Mouse (Mus musculus): ENCODE results near the gene 9130213A22Rik. TPM values are rescaled to one million over a fixed set of nuclear protein-coding genes. Genes with fewer than 3 reads are reported as not detected.

Gene 9130213A22Rik
- total and polyA plus RNA-seq, 3 experiments: 0.08 to 0.26 TPM; not detected in 1

GRCm38 (mm10) chr11:69150444-69150843 lies 28.1 kb upstream of the 9130213A22Rik start:
- Histone ChIP-seq H3K4me1 (ENCODE audit: control insufficient read depth in 1 of 2, insufficient read depth in 2 of 2, low read length in 2 of 2) (no peaks in the 10 kb centered on the region), H3K27ac (ENCODE audit: control insufficient read depth, low read depth, low read length) (no peak overlapping the region), H3K4me3 (ENCODE audit: control insufficient read depth in 1 of 2, insufficient read depth in 1 of 2, low read depth in 2 of 2, low read length in 2 of 2) (no peak overlapping the region), H3K79me2 (ENCODE audit: control insufficient read depth, insufficient read depth, low read length, poor library complexity) (no peaks in the 10 kb centered on the region), H3K36me3 (ENCODE audit: control insufficient read depth in 1 of 2, insufficient read depth in 2 of 2, low read length in 2 of 2) (0 out of 4 replicates have a peak, but pooled peaks cover 0 to 2% of the 10 kb centered on the region in 2 experiments), H3K9me3 (replicated peaks; ENCODE audit: insufficient read depth, low read length) (no peaks in the 10 kb centered on the region), H3K9ac (ENCODE audit: control insufficient read depth, low read depth, low read length, poor library complexity, severe bottlenecking) (no peak overlapping the region), H3K27me3 (ENCODE audit: control insufficient read depth in 1 of 2, insufficient read depth in 2 of 2, low read length in 2 of 2) (peaks cover 7 to 15% of the 10 kb centered on the region in 2 experiments)
- DNase-seq (ENCODE audit: low read depth, low spot score): peak; percentile 78
- peak; percentile 94 for TF ChIP-seq ZNF384 (IDR thresholded peaks at IDR 0.05; ENCODE audit: low read depth, low read length)
- TF ChIP-seq TCF12 (IDR thresholded peaks at IDR 0.05; ENCODE audit: low read depth, low read length): no peak
- no peak for TF ChIP-seq MYC (IDR thresholded peaks at IDR 0.05; ENCODE audit: low read depth, low read length)
- TF ChIP-seq MAX (IDR thresholded peaks at IDR 0.05; ENCODE audit: low read length): no peak
- TF ChIP-seq MAFK (IDR thresholded peaks at IDR 0.05; ENCODE audit: borderline replicate concordance, low read depth, low read length): no peak
- peak; percentile 76 for TF ChIP-seq ZC3H11A (IDR thresholded peaks at IDR 0.05; ENCODE audit: low read depth, low read length)
- no peak for TF ChIP-seq RCOR1 (IDR thresholded peaks at IDR 0.05; ENCODE audit: low read depth, low read length)
- no peak for TF ChIP-seq CHD1 (IDR thresholded peaks at IDR 0.05; ENCODE audit: low read depth, low read length)
- peak; percentile 53 to 80 (median 78) for TF ChIP-seq CTCF (IDR thresholded peaks at IDR 0.05 in 2 of 3, conservative IDR thresholded peaks at IDR 0.05 in 1 of 3; ENCODE audit: control insufficient read depth in 1 of 3, insufficient read depth in 1 of 3, low read depth in 2 of 3, low read length in 3 of 3, poor library complexity in 1 of 3, severe bottlenecking in 1 of 3)
- peak; percentile 44; the same call in 1 of the 2 replicates for TF ChIP-seq SIN3A (IDR thresholded peaks at IDR 0.05; ENCODE audit: low read length)
- peak; percentile 87 for TF ChIP-seq SMC3 (IDR thresholded peaks at IDR 0.05; ENCODE audit: low read depth, low read length)
- no peak for TF ChIP-seq TBP (IDR thresholded peaks at IDR 0.05; ENCODE audit: low read depth, low read length)
- 0 out of 2 replicates have a peak, but pooled peaks have one; percentile 21 for TF ChIP-seq MXI1 (IDR thresholded peaks at IDR 0.05; ENCODE audit: low read depth, low read length)
- no peak for TF ChIP-seq CHD2 (IDR thresholded peaks at IDR 0.05; ENCODE audit: low read length)
- TF ChIP-seq RAD21 (IDR thresholded peaks at IDR 0.05; ENCODE audit: low read depth, low read length): peak; percentile 81

GRCm38 (mm10) chr11:69149728-69150127 lies 27.3 kb upstream of the 9130213A22Rik start:
- DNase-seq (ENCODE audit: low read depth, low spot score): no peak
- Histone ChIP-seq H3K4me1 (ENCODE audit: control insufficient read depth in 1 of 2, insufficient read depth in 2 of 2, low read length in 2 of 2) (no peaks in the 10 kb centered on the region), H3K27me3 (ENCODE audit: control insufficient read depth in 1 of 2, insufficient read depth in 2 of 2, low read length in 2 of 2) (peaks cover 7 to 15% of the 10 kb centered on the region in 2 experiments)

More at GRCm38 (mm10) chr11:69149728-69150127, 27.3 kb upstream of the 9130213A22Rik start:
- Histone ChIP-seq H3K27ac (ENCODE audit: control insufficient read depth, low read depth, low read length) (no peak overlapping the region), H3K4me3 (ENCODE audit: control insufficient read depth in 1 of 2, insufficient read depth in 1 of 2, low read depth in 2 of 2, low read length in 2 of 2) (no peak overlapping the region), H3K36me3 (ENCODE audit: control insufficient read depth in 1 of 2, insufficient read depth in 2 of 2, low read length in 2 of 2) (no peaks in the 10 kb centered on the region), H3K9me3 (replicated peaks; ENCODE audit: insufficient read depth, low read length) (no peaks in the 10 kb centered on the region), H3K79me2 (ENCODE audit: control insufficient read depth, insufficient read depth, low read length, poor library complexity) (no peaks in the 10 kb centered on the region), H3K9ac (ENCODE audit: control insufficient read depth, low read depth, low read length, poor library complexity, severe bottlenecking) (no peak overlapping the region)
- TF ChIP-seq SIN3A (IDR thresholded peaks at IDR 0.05; ENCODE audit: low read length) (no peak), USF2 (IDR thresholded peaks at IDR 0.05; ENCODE audit: borderline replicate concordance in 1 of 2, insufficient read depth in 1 of 2, low read depth in 1 of 2, low read length in 2 of 2) (no peak), ELF1 (IDR thresholded peaks at IDR 0.05; ENCODE audit: low read depth, low read length) (no peak), GATA1 (IDR thresholded peaks at IDR 0.05; ENCODE audit: low read depth, low read length) (no peak), JUND (IDR thresholded peaks at IDR 0.05; ENCODE audit: low read depth, low read length) (no peak), POLR2AphosphoS5 (IDR thresholded peaks at IDR 0.05; ENCODE audit: borderline replicate concordance, low read depth, low read length) (no peak), ZC3H11A (IDR thresholded peaks at IDR 0.05; ENCODE audit: low read depth, low read length) (no peak), UBTF (IDR thresholded peaks at IDR 0.05; ENCODE audit: borderline replicate concordance, insufficient read depth, low read depth, low read length) (no peak), POLR2AphosphoS2 (IDR thresholded peaks at IDR 0.05; ENCODE audit: low read length) (no peak), EP300 (IDR thresholded peaks at IDR 0.05; ENCODE audit: low read depth in 1 of 2, low read length in 2 of 2) (no peak), SMC3 (IDR thresholded peaks at IDR 0.05; ENCODE audit: low read depth, low read length) (no peak), NELFE (IDR thresholded peaks at IDR 0.05; ENCODE audit: low read depth, low read length) (no peak), ETS1 (IDR thresholded peaks at IDR 0.05; ENCODE audit: low read depth, low read length) (no peak), USF1 (IDR thresholded peaks at IDR 0.05; ENCODE audit: low read depth, low read length) (no peak), BHLHE40 (IDR thresholded peaks at IDR 0.05; ENCODE audit: borderline replicate concordance, low read depth, low read length) (no peak)

All from MEL (cell line).